Mouse (Mus musculus): Measurements from ENCODE around the gene Mmrn2.
"Not testable (repeated sequence)": the region's sequence is repeated elsewhere in the genome, so short reads cannot be mapped to it uniquely, and the experiment has no call there.

The Mmrn2 gene

GRCm38 (mm10) chr14:34410716-34411115 lies 35.5 kb downstream of the Mmrn2 start:
- DNase-seq: no peak

GRCm38 (mm10) chr14:34412164-34412896 lies 37.1 kb downstream of the Mmrn2 start:
- no peak for DNase-seq

- DNase-seq: not testable (repeated sequence)
These were observed 41.7 kb downstream of the Mmrn2 start for GRCm38 (mm10) chr14:34416946-34417345.

GRCm38 (mm10) chr14:34417501-34417900 lies 42.2 kb downstream of the Mmrn2 start:
- DNase-seq: no peak

- DNase-seq: no peak
These were observed 45.8 kb downstream of the Mmrn2 start for GRCm38 (mm10) chr14:34421078-34421477.

- no peak for DNase-seq
These were observed 53.0 kb downstream of the Mmrn2 start for GRCm38 (mm10) chr14:34428274-34428673.

GRCm38 (mm10) chr14:34429069-34429468 lies 53.8 kb downstream of the Mmrn2 start:
- DNase-seq: no peak

GRCm38 (mm10) chr14:34440526-34441066 lies 65.3 kb downstream of the Mmrn2 start:
- no peak for DNase-seq

- DNase-seq: no peak
These were observed 67.3 kb downstream of the Mmrn2 start for GRCm38 (mm10) chr14:34442531-34442930.

- DNase-seq: no peak
These were observed 69.1 kb downstream of the Mmrn2 start for GRCm38 (mm10) chr14:34444368-34444767.

GRCm38 (mm10) chr14:34444924-34445323 lies 69.7 kb downstream of the Mmrn2 start:
- DNase-seq: no peak

- no peak for DNase-seq
These were observed 70.1 kb downstream of the Mmrn2 start for GRCm38 (mm10) chr14:34445348-34445747.

- no peak for DNase-seq
These were observed 71.4 kb downstream of the Mmrn2 start for GRCm38 (mm10) chr14:34446624-34447023.

- no peak for DNase-seq
These were observed 72.4 kb downstream of the Mmrn2 start for GRCm38 (mm10) chr14:34447659-34448058.

GRCm38 (mm10) chr14:34448398-34448797 lies 73.1 kb downstream of the Mmrn2 start:
- no peak for DNase-seq

- no peak for DNase-seq
These were observed 74.5 kb downstream of the Mmrn2 start for GRCm38 (mm10) chr14:34449807-34450206.

- DNase-seq: no peak
These were observed 75.2 kb downstream of the Mmrn2 start for GRCm38 (mm10) chr14:34450451-34450850.

GRCm38 (mm10) chr14:34451872-34452271 lies 76.6 kb downstream of the Mmrn2 start:
- DNase-seq: no peak

- no peak for DNase-seq
These were observed 78.4 kb downstream of the Mmrn2 start for GRCm38 (mm10) chr14:34453648-34454047.
